Mouse (Mus musculus) gastrocnemius, postnatal 10 days (tissue): ENCODE measurements around the gene Rab11fip3. TPM values are rescaled to one million over a fixed set of nuclear protein-coding genes. Genes with fewer than 3 reads are reported as not detected.
"Not testable (repeated sequence)": the region's sequence is repeated elsewhere in the genome, so short reads cannot be mapped to it uniquely, and the experiment has no call there.

Experiments used
- DNase-seq: peaks from one replicate; pipeline ENCODE4 v3.0.0; 2021; ENCODE audit warnings: mixed read lengths
- total RNA-seq, 2 experiments: library from RNA; stranded (reverse); gene quantifications; 2 replicates each; pipeline ENCODE4 v1.2.3; 2021

Gene Rab11fip3
- total RNA-seq, 2 experiments from 2014 or later = 37.9 to 41.5 TPM

DNA sequence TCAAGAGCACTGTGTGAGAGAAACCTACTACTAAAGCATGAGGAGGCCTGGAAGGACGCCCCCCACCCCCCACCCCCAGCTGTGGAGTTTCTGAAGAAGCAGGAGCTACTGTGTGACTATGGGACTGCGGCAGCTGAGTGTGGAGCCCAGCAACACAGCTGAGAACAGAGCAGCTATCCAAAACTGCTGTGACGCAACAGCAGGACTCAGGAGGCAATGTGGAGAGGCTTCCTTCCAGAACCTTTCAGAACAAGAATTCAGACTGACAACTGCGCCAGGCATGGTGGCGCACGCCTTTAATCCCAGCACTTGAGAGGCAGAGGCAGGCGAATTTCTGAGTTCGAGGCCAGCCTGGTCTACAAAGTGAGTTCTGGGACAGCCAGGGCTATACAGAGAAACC lies 28.6 kb downstream of the Rab11fip3 start:
- DNase-seq = not testable (repeated sequence)

DNA sequence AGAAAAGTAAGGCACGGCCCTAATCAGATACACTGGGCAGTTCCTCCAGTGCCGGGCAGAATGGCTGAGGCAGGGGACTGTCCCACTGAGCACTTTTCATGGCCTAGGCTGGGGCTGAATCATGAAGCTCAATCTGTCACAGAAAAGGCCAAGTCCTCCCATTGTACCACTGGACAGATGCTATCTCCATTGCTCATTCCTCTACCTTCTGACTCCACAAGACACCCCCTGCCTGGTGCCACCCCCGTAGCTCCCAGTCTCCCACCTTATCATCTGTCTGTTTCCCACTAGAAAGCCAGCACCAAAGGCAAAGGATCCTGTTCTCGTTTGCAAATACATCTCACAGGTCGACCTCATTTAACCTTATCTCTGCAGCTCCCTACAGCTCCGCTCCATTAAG lies 37.3 kb downstream of the Rab11fip3 start:
- no peak for DNase-seq

DNA sequence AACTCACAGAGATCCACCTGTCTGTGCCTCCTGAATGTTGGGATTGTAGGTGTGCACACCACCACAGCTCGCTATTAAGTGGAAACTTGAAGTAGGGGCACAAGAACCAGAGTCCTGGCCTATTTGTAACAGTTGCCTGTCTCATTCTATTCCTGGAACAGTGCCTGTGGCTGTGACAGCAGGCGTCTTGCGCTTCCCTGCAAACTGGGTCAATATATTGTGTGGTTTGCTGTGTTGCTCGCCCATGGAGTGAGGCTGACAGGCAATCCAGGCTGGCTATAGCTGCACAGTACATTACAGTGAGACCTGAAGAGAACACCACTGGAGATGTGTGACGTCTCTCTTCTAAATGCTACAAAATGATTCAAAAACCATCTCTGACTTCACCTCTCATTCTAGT lies 37.8 kb downstream of the Rab11fip3 start:
- no peak for DNase-seq

DNA sequence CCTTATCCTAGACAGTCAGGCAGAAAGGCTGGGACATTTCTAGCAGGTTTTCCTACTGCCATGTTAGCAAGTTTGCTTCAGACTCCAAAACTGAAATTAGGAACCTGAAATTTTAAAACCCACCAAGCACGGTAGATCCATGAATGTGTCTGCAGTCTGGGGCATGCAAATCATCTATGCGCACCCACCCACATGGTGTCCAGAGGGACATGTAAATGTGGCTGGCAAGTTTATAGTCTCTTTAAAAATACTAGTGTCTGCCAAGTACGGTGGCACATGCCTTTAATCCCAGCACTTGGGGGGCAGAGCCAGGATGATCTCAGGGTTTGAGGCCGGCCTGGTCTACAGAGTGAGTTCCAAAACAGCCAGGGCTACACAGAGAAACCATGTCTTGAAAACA lies 41.1 kb downstream of the Rab11fip3 start:
- DNase-seq = no peak

DNA sequence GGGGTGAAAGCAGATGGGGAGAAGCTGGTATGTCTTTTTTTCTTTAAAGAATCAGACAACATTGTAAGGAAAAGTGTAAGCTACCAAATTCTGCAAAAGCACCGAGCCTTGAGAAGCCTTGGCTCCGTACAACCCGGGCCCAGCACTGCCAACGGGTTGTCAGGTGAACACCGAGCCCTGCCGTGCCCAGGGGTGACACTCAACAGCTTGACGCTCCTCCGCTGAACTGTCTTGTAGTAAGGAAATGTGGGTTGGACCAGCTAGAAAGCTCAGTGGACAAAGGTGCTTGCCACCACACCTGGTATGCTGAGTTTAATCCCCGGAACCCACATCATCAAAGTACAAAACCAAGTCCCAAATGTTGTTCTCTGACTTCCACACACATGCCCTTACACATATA lies 44.7 kb downstream of the Rab11fip3 start:
- DNase-seq = no peak

DNA sequence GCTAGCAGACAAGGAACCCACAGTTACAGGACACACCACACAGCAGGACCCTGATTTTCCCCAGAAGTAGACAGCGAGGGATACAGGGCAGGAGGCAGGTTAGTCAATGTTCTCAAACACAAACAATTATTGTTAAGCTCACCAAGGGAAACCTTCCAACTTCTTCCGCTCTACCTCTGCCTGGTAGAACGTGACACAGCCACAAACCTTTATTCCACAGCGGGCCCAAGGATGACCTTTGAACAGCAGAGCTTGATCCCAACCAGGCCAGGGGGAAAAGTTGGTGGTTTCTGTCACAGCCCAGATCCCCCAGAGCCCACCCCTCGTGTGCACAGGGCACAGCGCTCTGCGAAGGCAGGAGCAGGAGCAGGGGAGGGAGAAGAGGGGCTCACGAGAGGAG lies 45.4 kb downstream of the Rab11fip3 start:
- DNase-seq = no peak

DNA sequence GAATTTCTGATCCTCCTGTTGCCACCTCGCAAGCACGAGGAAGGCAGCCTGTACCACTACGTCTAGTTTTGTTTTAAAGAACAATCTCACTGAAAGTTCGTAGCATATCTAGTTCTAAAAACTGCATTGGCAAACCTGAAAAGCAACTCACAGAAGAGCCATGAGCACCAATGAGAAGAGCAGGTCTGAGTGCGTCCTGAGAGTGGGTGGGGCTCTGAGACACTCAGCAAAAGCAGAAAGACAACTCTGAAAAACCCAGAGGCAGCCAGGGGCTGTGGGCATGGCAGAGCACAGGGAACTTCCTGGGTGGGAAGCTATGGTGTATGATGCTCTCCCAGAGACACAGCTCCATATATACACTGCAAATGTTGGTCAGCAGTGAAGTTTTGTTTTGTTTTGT lies 46.2 kb downstream of the Rab11fip3 start:
- no peak for DNase-seq

DNA sequence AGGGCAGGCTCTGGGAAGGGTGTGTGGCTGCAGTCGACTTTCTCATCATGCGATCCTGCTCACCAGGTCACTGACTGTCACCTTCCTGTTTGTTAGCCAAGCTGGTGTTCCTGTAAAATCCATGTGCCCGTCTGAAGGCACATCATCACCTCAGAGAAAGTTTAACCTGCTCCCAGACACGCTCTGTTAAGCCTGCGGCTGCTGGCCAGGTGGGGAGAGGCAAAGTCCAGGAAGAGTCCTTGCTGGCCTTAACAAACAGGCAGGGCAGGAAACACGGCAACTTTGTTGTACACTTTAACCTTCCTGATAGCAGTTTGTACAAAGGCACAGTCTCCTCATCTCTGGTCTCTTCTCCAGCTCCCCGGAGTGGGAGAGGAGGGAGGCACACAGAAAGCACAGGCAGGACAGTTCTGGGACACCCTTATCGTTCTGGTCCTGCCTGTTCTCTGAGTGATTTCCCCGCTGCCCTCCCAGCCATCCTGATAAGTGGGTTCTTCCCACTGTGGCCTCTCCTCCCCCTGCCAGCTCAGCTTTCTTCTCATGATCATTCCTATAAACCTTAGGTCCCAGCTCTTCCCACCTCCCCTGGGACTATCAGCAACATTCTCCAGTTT lies 47.5 kb downstream of the Rab11fip3 start:
- no peak for DNase-seq

DNA sequence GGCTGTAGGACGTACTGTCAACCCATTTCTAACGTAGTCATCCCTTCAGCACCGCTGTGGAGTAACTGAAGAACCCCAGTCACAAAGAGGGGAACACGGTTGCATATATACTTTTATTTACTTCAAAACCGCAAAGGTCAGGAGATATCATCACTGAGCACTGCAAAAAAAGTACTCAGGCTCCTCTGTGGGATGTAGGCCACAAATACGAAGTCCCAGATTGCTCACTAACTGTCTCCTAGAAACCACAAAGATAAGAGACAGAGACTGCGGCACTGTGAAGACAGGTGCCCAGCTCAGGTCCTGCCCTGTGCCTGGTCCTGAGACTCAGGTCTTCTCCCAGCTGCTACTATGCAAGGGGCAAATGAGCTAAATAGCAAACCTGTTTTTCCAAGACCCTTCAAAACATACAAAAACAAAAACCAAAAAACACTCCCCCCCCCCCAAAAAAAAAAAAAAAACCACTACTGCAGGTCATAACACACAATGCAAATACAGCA lies 48.5 kb downstream of the Rab11fip3 start:
- DNase-seq = no peak

DNA sequence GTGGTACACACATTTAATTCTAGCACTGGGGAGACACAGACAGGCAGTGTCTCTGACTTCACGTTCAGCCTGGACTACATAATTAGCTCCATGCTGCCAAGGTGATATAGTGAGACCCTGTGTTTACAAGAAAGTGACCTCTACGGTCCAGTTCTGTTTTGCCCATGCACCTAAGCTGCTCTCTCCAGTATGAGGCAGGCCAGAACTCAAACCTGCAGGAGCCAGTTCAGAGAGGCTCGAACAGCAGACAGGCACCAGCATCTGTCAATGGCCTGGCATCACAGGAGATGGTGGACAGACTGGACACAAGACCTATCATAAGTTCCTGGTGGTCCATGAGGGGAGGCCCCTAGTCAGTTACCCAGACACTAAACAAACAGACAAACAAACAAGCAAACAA lies 51.0 kb downstream of the Rab11fip3 start:
- DNase-seq = no peak

DNA sequence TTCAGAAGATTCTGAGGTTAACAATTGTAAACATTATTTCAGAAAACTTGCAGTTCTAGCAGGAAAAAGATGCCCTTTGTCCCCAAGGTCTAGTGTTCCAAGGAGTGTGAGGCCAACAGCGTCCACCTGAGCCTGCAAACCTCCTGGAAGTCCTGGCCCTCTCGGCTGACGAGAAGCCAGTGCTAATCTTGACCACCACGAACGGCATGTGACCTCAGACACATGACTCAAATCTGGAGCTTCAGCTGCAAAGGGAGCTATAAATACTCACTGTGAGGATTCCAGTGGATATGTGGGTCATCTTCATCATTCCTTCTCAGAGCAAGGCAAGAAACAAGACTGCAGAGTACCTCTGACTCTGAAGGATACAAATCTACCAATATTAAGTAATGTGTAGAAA lies 51.4 kb downstream of the Rab11fip3 start:
- no peak for DNase-seq

DNA sequence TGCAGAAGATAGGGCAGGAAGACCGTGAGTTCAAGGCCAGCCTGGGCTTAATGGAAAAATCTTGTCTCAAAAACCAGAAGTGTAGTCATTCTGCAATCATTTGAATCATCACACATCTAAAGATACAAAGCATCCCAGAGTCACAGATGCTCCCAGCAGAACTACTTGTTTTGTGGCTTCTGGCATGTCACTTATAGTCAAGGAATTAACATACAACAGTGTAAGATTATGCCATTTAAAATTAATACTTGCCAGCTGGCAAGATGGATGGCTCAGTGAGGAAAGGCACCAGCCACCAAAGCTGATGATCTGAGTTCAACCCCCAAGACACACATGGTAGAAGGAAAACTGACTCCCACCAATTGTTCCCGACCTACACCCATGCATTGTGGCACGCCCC lies 52.3 kb downstream of the Rab11fip3 start:
- no peak for DNase-seq

DNA sequence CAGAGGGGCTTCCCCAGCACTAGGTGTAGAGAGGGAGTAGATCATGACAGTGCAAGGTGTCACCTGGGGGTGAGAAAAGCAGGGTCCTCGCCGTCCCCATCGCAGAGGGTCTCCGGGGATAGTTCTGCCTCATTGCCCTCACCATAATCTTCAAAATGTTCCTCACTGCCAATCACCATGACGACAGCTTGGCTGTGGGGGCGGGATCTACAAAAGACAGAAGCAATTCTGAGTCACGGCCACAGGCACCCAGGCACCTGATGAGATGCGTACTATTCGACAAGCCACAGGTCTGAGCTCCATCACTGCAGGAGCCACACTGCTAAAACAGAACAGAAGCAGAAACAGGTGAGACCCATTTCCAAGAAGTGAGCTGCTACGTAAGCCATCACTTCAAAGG lies 55.6 kb downstream of the Rab11fip3 start:
- no peak for DNase-seq

DNA sequence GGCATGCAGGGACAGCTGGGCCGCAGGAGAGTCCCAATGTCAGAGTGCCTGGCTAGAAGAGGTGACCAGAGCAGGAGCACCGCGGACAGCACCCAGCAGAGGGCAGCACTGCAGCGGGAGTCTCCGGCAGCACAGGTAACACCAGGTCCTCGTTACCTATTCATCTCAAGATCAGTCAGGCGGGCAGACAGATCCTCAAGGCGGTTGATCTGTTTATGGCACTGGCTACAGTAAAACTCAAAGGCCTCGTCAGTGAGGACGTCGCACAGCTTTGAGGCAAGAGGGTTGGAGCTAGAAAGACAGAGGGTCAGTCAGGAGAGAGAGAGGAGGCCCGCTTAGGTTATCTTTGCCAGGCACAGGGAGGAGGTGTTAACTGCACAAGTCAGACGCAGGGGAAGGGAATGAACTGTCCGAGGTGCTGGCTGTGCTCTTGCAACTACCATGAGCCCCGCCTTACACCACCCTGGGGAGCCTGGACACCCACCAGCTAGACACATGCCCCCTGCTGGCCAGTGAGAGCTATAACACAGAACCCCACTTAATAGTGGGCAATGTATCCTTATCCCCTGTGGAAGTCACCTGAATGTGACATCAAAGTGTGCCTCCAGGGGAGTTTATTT lies 57.4 kb downstream of the Rab11fip3 start:
- DNase-seq = peak; percentile 70

DNA sequence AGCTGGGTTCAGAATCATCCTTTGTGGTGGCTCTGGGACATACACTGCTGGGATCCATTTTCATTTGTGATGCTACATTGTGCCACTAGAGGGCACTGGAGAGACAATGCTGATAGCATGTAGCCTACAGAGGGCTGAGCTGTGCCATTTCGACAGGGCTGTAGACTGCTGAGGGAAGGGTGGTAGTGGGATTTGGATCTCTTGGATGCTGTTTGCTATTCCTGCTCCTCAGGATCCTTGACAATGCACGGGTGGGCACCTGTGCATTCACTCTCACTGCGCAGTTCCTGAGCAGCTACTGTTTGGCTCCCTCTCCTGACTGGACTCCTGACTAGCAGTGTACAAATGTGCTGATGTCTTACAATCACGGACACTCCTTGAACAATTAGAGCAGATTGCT lies 59.8 kb downstream of the Rab11fip3 start:
- peak; percentile 75 for DNase-seq

DNA sequence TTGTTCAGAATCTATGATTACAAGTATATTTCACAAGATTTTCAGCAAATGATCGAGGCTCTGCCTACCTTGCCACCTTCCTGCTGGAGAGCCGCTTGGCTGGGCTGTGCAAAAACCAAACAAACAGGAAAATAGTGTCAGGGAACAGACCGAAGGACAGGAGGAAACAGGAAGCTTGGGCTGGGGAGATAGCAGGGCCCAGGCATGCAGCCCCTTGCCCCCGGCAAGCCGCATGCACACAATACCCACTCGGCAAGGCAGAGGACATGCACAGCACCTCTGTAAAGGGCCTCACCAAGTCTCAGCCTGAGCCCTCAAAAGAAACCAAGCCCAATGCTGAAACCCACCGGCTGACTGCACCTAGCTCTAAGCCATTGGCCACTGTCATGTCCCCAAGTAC lies 60.6 kb downstream of the Rab11fip3 start:
- no peak for DNase-seq

DNA sequence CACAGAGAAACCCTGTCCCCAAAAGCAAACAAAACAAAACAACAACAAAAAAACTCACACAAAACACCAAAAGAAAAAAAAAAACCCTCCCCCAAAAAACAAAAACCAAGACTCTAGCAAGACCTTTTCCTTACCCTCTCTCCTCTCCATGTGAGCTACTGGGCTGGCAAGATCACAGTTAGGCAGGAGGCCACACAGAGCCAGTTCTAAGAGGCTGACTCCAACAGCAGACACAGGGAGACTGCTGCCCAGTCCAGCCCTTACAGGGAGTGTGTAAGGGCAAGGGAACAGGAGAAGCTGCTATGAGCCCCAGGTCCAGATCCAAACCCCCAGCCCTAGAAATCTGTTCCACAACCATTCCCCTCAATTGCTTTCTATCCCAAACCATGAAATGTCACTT lies 61.0 kb downstream of the Rab11fip3 start:
- DNase-seq = no peak

DNA sequence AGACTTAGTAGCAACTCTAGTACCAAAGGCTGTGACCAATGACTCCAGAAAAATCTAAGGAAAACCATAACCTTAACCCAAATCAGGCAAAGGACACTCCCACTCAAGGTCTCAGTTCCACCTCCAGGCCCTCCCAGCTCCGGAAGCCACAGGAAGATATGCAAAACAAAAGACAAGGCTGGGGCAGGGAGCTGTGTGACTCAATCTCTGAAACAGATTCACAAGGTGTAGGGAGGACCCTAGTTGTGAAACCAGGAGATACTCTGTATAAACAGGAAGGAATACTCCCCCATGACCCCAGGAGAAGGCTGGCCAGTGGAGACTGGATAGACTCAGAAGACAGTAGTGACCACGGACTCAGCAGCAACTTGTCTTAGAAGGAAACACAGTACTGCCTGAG lies 61.7 kb downstream of the Rab11fip3 start:
- no peak for DNase-seq

DNA sequence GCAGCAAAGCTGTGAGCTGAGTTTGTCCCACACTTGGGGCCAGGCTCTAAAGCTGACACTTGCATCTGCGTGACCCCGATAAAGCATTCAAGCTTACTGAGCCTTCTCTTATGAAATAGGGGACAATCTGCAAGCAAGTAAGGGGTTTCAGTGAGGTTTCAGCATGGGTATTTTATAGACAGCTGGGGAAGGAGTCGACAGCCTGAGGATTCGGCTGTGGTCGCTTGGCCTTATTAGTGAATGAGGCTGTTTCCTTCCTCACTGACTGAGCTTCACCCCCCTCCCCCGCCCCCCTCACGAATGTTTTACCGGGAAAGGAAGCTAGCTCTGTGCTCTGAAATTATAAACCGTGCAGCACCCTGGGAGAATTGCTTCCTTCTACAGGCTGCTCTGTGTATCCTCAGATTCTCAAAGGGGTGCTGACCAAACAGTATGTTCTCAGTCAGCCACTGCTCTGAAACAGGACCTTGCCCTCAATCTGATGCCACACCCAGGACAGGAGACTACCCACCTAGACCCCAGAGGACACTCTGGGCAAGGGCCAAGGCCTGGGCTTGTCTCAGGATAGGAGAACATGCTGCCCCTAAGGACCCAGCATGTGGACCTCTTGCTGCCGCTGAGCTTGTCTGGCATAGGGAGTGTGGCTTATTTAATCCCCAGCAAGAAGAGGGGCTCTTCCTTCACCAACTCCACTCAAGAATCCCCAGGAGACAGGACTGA lies 63.5 kb downstream of the Rab11fip3 start:
- DNase-seq = no peak

DNA sequence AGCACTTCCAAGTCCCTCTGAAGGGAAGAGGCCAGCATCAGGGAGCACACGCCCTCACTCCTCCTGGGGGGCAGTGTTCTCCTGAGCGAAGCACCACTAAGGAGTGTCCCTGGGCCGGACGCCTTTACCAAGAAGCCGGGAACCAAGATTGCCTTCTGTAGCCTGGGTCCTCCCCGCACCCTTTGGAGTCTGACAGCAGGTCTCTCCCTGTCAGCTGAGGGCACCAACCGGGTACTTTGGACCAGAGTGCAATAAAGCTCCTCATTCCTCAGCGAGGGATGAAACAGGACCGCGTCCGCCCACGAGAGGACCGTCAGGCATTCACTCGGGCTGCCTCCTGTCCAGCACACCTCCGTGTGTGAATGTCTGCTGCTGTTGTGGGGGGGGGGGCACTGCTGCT lies 64.6 kb downstream of the Rab11fip3 start:
- no peak for DNase-seq

DNA sequence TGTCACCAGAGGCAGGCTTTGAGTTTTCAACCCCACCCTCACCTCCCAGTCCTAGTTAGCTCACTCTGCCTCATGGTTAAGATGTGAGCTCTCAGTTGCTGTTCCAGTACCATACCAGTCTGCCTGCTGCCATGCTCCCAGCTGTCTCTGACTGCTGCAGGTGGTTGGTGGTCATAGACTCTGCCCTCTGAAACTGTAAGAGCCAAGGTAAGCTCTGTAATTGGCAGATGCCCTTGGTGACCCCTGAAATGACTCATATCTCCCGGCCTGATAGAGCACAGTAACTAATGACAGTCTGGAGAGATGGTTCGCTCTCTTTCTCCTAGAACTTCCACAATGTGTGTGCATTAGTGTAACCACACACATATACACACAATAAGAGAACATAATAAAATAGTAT lies 65.5 kb downstream of the Rab11fip3 start:
- no peak for DNase-seq

DNA sequence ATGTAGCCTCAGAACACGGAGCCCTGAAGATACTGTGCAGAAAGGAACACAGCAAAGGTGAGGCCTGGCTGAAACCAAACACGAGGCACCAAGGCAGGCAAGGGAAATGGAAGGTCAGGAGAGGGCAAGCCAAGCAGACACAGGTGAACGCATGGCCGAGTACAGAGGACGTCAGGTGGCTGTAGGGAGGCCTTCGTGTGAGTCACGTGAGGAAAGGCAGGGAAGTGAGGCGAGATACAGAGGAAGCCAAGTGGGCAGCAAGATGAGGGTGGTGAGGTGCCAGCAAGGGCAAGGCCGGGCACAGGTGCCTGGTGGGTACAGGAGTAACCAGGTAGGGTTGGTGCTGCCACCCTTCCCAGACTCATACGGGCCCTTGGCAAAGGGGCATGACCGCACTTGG lies 70.9 kb downstream of the Rab11fip3 start:
- DNase-seq = no peak

DNA sequence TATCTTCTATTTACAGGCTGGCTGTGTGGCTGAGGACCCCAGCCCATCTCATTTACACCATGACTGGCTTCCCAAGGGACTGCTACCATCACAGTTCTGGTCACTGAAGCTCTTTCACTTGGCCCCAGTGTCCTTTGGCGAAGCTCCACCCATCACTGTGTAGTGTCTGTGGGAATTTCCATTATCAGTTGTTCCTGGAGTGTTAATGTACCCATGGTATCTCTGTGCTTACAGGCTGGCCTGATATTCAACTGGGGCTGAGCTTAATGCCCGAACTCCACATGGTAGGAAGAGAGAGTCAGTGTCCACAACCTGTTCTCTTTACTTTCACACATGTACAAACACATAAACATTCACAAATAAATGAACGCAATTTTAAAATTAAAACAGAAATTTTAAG lies 75.9 kb downstream of the Rab11fip3 start:
- no peak for DNase-seq

DNA sequence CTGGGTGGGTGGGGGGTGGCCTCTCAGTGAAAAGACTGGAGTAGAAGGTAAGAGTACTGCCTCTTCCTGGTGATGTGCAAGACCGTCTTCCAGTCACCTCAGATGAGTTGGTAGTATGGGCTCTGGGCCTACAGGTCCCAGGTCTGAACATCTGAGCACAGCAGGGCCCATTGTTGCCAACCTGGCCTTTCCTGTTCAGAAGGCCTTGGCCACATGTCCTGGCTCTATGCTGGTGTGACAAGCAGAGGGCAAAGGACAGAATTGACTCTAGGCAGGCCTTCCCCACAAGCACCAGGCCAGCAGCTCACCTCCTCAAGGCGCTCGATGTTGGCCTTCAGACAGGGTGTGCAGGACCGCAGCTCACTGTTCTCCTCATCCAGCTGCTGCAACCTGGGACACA lies 77.1 kb downstream of the Rab11fip3 start:
- DNase-seq = no peak
